Mouse (Mus musculus) urinary bladder, adult 18-20 months (tissue): ENCODE results near the gene Rbms3.
A peak's percentile ranks its signal among the peaks of the same experiment; 100 is the strongest.

ENCODE experiments used
- DNase-seq, 2 experiments: peaks; one replicate each; pipeline ENCODE4 v3.0.0; 2022; ENCODE audit warnings: low spot score in 2 of 2, mixed read lengths in 2 of 2

The Rbms3 gene

GRCm38 (mm10) chr9:116834949-116835348, 794.8 kb downstream of the Rbms3 start:
- no peak for DNase-seq

DNA sequence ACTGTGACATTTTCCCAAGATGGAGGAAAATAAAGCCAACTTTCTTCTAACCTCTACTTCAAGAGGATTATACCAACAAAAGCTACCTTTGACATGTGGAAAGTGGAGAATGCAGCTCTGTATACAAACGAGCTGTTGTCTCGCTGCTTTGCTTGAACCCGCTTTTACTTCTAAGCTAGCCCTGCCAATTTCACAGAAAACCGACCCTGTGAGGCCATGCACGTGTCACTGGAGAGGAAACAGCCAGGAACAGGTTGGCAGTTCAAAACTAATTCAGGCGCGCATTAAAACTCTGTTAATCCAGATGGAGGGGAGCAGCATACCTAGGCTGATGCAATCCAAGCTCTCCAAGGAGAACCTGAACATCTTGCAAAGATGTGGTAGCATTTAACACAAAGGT, 796.0 kb downstream of the Rbms3 start:
- DNase-seq: no peak

DNA sequence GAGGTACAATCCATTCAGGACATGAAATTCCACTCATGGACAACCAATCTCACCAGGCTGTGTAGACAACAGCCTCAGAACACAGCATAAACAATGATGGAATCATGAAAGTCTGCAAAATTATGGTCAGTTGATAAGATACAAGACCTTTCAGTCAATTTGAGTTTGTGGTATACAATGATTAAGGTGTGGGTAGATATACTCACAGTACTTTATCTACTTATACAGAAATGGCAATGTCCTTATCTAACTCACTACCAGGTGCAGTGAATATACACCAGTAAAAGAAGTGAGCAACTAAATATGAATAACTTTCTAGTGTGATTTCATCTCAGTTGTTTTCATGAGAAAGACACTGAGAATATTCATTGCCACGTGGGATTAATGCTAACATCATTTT, 796.9 kb downstream of the Rbms3 start:
- DNase-seq: no peak

GRCm38 (mm10) chr9:116831386-116831785, 798.3 kb downstream of the Rbms3 start:
- DNase-seq: no peak

DNA sequence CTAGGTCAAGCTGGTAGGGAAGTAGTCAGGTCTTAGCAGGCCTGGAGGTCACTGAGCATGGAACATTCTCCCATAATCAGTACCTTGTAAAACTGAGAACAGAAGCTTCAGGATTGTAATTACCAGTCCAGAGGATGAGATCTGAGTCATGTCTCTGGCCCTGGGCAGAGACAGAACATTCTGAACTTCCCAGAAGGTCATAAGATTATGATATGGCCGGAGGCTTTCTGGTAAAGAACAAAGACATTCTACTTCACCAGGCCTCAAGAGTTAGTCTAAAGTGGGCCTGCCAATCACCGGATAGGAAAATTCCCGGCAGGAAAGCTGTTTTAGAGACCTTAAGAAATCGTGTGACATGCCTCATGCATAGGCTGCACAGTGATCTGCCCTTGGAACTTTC, 799.8 kb downstream of the Rbms3 start:
- no peak for DNase-seq

DNA sequence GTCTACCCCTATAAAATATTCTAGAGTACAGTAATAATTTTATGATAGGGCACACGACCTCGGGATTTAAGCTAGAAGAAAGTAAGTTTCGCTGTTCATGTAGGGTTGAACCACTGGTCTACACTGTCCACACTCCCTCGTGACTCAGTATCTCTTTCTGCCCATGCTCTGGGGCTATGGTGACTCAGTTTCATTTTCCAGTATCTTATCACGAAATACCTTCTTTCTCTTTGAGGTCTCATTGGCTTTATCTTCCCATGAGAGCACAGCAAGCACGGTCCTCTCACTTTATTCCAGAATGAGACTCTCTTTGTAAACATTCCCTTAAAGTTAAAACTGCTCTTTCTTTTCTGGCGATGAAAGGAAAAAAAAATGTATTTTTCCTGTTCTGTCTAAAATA, 808.1 kb downstream of the Rbms3 start:
- no peak for DNase-seq

DNA sequence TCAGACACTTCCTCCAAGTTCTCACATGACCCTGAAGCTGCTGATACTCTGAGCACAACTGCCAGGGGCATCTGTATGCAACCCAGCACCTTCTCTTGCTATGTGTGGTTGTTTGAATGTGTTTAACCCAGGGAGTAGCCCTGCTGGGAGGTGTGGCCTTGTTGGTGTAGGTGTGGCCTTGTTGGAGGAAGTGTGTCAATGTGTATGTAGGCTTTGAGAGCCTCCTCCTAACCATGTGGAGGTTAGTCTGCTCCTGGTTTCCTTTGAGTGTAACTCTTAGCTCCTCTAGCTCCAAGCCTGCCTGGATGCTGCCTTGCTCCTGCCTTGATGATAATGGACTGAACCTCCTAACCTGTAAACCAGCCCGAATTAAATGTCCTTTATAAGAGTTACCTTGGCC, 812.5 kb downstream of the Rbms3 start:
- DNase-seq: no peak

DNA sequence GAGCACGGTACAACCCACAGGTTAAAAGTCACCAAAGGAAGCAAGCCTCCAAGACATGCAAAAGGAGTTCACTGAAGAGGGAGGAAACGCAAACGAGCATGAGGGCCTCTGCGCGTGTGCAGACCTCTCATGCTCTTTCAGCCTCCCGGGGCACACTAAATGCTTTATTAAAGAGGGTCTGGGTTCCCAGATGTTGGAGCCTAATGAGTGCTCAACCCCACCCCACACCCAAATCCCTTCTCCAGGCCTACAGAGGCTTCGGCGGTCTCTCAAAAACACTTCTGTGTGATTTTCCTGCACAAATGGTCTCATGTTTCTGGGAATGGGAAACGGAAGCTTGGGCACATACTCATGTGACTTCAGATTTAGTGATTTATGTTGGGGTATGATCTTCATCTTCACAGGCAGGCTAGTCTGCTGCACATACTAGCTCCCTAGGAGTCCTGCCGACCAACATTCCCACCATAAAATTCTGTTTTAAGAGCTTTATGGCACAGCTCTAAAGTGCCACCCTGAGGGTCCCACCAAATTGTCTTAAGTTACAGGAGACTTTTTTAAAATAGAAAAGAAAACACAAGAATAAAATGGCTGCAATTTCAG, 815.1 kb downstream of the Rbms3 start:
- no peak for DNase-seq

GRCm38 (mm10) chr9:116813396-116813795, 816.3 kb downstream of the Rbms3 start:
- DNase-seq: no peak

GRCm38 (mm10) chr9:116809260-116809659, 820.5 kb downstream of the Rbms3 start:
- DNase-seq: no peak

- DNase-seq: peak in 1 of 2 experiments; percentile 30
Measured at GRCm38 (mm10) chr9:116808401-116808800, 821.3 kb downstream of the Rbms3 start.

GRCm38 (mm10) chr9:116807166-116808081, 822.3 kb downstream of the Rbms3 start:
- peak; percentile 19 to 24 for DNase-seq

DNA sequence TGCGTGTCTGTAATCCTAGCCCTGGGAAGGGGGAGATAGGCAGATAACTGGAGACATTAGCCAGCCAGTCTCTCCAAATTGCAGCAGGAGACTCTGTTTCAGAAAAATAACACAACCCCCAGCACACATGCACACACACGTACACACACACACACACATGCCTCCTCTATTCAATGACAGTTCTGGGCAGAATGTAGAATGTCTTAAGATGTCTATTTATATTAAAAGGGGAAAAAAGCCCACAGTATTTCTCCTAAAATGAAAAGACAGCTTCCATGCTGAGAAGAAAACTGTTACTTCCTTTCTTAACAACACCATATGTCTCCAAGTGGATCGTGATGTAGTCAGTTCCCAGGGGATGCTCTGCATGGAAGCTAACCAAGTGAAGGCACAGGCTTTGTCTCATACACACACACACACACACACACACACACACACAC, 826.4 kb downstream of the Rbms3 start:
- no peak for DNase-seq

DNA sequence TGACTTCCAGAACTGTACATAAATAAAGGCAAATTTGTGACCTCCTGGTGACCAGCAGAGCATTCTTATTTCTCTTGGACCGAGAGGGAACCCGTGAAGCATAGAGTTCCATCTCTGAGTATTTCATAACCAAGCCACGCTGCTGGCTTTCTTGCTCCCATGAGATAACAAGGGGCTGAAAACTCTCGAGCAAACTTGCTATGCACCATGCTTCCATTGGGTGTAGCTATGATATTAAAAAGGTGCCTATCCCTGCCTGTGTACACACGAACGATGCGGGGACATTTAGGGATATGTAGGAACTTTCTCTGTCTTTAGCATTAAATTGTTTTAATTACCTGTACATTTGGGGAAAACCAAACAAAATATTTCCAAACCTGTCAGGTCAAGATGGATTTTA, 827.1 kb downstream of the Rbms3 start:
- peak in 1 of 2 experiments; percentile 13 for DNase-seq

DNA sequence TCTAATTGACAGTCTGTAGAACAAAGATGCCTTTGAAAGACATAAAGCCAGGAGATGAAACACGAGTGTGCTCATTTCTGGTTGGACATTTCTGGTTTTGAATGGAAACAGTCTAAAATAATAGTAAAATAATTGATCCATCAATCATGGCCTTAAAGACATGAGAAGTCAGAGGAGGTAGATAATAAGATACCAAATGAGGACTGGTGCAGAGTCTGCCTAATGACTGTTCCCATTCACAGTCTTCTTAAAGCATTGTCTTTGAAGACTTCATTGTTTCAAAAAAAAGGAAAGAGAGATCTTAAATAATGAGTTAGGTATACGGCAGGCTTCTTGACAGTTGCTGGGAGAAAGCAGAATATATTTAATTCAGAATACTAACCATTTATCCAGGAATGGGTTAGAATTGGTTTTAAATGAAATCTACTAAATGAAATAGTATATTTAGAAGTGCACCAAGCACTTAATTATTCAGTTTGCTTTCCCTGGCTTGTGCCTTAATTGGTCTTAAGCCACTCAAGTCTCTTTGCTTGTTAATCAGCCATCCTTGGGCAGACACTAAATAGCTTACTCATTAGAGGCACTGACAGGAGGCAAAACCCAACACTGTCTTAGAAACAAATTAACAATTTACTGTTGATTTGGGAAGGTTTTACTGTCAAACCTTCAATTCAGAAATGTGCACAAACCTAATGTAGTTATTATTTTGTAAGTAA, 834.3 kb downstream of the Rbms3 start:
- DNase-seq: no peak

DNA sequence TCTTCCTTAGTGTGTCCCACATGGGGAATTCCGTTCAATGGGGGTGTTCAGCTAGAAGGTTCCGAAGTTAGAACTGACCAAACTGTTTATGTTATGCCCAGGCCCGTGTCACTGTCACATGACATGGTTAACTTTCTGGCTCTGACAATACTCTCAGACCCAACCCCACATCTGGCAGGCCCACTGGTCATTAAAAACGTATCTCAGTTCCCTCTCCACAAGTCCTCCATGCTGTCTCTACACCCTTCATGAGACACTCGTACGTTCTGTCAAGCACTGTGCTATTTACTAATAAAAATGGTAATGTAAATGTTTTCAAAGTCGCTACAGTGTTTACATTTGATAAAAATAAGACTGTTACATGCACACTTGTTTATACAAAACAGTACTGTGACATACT, 837.9 kb downstream of the Rbms3 start:
- DNase-seq: no peak

GRCm38 (mm10) chr9:116786136-116787046, 843.3 kb downstream of the Rbms3 start:
- DNase-seq: no peak

GRCm38 (mm10) chr9:116771820-116772219, 857.9 kb downstream of the Rbms3 start:
- no peak for DNase-seq

- no peak for DNase-seq
Measured at GRCm38 (mm10) chr9:116769358-116770054, 860.2 kb downstream of the Rbms3 start.

DNA sequence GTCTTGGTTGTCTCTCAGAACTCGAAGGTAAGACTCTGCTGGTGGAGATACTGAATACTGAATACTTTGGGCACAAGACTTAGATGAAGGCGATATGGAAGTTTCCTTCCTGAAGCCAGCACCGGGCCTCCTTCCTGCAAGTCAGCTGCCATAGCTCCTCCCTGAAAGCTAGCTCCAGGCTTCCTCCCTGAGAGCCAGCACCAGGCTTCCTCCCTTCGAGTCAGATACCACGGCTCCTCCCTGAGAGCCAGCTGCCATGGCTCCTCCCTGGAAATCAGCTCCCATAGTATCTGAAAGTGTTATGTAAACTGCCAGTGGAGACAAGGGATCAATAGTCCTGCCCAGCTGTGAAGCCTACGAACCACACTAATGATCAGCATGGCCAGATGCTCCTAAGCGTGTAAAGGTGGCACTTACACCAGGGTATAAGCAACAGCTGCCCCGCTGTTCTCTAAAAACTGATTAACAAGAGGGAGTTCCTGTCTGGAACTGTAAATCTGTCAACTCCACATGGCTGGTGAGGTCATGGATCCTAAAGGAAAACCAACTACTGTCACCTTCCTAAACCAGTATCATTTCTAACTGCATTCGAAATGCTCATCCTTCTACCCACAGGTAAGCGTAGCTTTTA, 867.2 kb downstream of the Rbms3 start:
- DNase-seq: no peak
